ENCODE assay signal across 8 mouse cellular contexts in genomic region chr16:29883252-29883992, GRCm38 (mm10).
A peak's percentile ranks its signal among the peaks of the same experiment; 100 is the strongest.
DNase-seq lines count a peak whose midpoint lies in the region; ATAC-seq and TF ChIP-seq lines count a peak whose summit lies in the region.
"Had no signal": no experiment of that assay in that cellular context is flagged by ENCODE, and none has a peak within 500 bp of the region (broad histone marks: within the 10 kb centered on the region; RNA-seq: fewer than 3 reads in every experiment).

No protein-coding gene starts in this region.

- TF ChIP-seq EP300 in ES-Bruce4 (IDR thresholded peaks at IDR 0.05; ENCODE audit: insufficient read depth, low read depth, low read length), result peak; percentile 47; the same call in 1 of the 2 replicates

- TF ChIP-seq CTCF in ES-Bruce4 (IDR thresholded peaks at IDR 0.05; ENCODE audit: low read depth, low read length), result no peak
- no peak for TF ChIP-seq CTCF in brain, embryonic 14.5 days (IDR thresholded peaks at IDR 0.05; ENCODE audit: borderline replicate concordance, extremely low read depth, insufficient read depth, insufficient read length)
- TF ChIP-seq CTCF in forebrain, postnatal 0 days (IDR thresholded peaks at IDR 0.05; ENCODE audit: low read depth), result no peak

- H3K9ac ChIP-seq in ES-Bruce4 (ENCODE audit: low read depth, poor library complexity, severe bottlenecking), result no peak overlapping the region
- no peak overlapping the region for H3K9ac ChIP-seq in forebrain, postnatal 0 days
- H3K9ac ChIP-seq in midbrain, embryonic 12.5 days (replicated peaks), result no peak overlapping the region

- H3K4me2 ChIP-seq in forebrain, postnatal 0 days (ENCODE audit: low read depth), result no peak overlapping the region
- H3K4me2 ChIP-seq in midbrain, embryonic 12.5 days (replicated peaks), result no peak overlapping the region; the same call in 1 of the 2 replicates

- H3K27me3 ChIP-seq in ES-Bruce4 (ENCODE audit: control insufficient read depth, insufficient read depth, low read length, poor library complexity, severe bottlenecking), result no peaks in the 10 kb centered on the region; the same call in 1 of the 2 replicates
- H3K27me3 ChIP-seq in forebrain, postnatal 0 days (ENCODE audit: insufficient read depth, low read length), result no peaks in the 10 kb centered on the region
- peaks cover 58% of the 10 kb centered on the region for H3K27me3 ChIP-seq in midbrain, embryonic 12.5 days

- peak; percentile 96 for DNase-seq in brain, embryonic 14.5 days (ENCODE audit: low read depth)
- peak; percentile 50 for DNase-seq in forebrain, postnatal 0 days
- no peak for DNase-seq in left cerebral cortex, adult 18-20 months (ENCODE audit: low spot score in 2 of 2)
- DNase-seq in left cerebral cortex, adult 9 months (ENCODE audit: low spot score in 2 of 2), result no peak
- no peak for DNase-seq in cerebellum, adult 18-20 months
- DNase-seq: thymus, postnatal 14 days had no signal

- no peaks in the 10 kb centered on the region for H3K9me3 ChIP-seq in ES-Bruce4 (replicated peaks; ENCODE audit: control insufficient read depth, insufficient read depth, low read length, poor library complexity, severe bottlenecking)
- no peaks in the 10 kb centered on the region for H3K9me3 ChIP-seq in forebrain, postnatal 0 days (ENCODE audit: low read length)
- H3K9me3 ChIP-seq in midbrain, embryonic 12.5 days, result no peaks in the 10 kb centered on the region

- ATAC-seq in forebrain, postnatal 0 days, result peak; percentile 40; the same call in 1 of the 2 replicates
- ATAC-seq in midbrain, embryonic 12.5 days (ENCODE audit: low FRiP score, low read depth), result peak; percentile 65

- no peaks in the 10 kb centered on the region for H3K36me3 ChIP-seq in ES-Bruce4 (ENCODE audit: control insufficient read depth, insufficient read depth, low read length, poor library complexity, severe bottlenecking)
- no peaks in the 10 kb centered on the region for H3K36me3 ChIP-seq in forebrain, postnatal 0 days (ENCODE audit: insufficient read depth)
- no peaks in the 10 kb centered on the region for H3K36me3 ChIP-seq in midbrain, embryonic 12.5 days

- no peak overlapping the region for H3K27ac ChIP-seq in ES-Bruce4 (ENCODE audit: insufficient read depth, low read length)
- no peak overlapping the region for H3K27ac ChIP-seq in forebrain, postnatal 0 days (ENCODE audit: low read depth, low read length)
- H3K27ac ChIP-seq in midbrain, embryonic 12.5 days (replicated peaks), result peak overlapping the region; percentile 25; the same call in 1 of the 2 replicates

- H3K4me3 ChIP-seq in ES-Bruce4 (ENCODE audit: low read depth, low read length), result no peak overlapping the region
- H3K4me3 ChIP-seq in forebrain, postnatal 0 days (ENCODE audit: low read depth, low read length), result no peak overlapping the region
- H3K4me3 ChIP-seq in midbrain, embryonic 12.5 days, result no peak overlapping the region

- peaks cover 5% of the 10 kb centered on the region for H3K4me1 ChIP-seq in ES-Bruce4 (ENCODE audit: control insufficient read depth, insufficient read depth, low read length)
- peaks cover 13% of the 10 kb centered on the region; the same call in 1 of the 2 replicates for H3K4me1 ChIP-seq in forebrain, postnatal 0 days (ENCODE audit: insufficient read depth)
- H3K4me1 ChIP-seq in midbrain, embryonic 12.5 days, result peaks cover 35% of the 10 kb centered on the region

- no peak for TF ChIP-seq POLR2A in ES-Bruce4 (IDR thresholded peaks at IDR 0.05; ENCODE audit: insufficient read depth, low read length)
- TF ChIP-seq POLR2A in brain, embryonic 14.5 days (IDR thresholded peaks at IDR 0.05; ENCODE audit: borderline replicate concordance, extremely low read depth, insufficient read depth, insufficient read length, poor library complexity, severe bottlenecking), result no peak

- 16% methylated on average over 10 of the region's 10 CpGs for WGBS in forebrain, postnatal 0 days
- WGBS in midbrain, embryonic 12.5 days, result 9% methylated on average over 10 of the region's 10 CpGs

Comparison
In these comparisons a context has a peak if more than half of its experiments do, and no peak if none do; other contexts are left out.
1. DNase-seq: peak in brain, embryonic 14.5 days (single experiment) and forebrain, postnatal 0 days (single experiment); none in left cerebral cortex, adult 18-20 months (0 of 2), left cerebral cortex, adult 9 months (0 of 2) and cerebellum, adult 18-20 months (0 of 2).